In the genomic region with DNA sequence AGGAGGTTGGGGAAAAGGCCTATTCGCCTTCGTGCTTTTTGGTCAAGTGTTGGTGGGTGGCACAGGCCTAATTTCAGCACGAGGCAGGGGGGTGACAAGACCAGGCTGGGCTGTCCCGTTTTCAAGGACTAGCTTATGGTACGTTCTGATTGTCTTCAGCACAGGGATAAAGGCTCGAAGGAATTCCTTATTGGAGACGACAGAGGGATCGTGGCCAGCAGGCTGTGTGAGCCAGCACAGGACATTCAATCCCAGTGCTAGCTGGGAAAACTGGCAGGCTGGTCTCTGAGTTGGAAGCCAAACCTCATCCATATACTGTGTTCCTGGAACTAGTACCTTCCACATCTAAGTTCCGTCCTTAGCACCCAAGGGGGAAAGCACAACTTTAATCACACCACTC, we compare ENCODE assay signal across 8 mouse cellular contexts. TPM values are rescaled to one million over a fixed set of nuclear protein-coding genes. Genes with fewer than 3 reads are reported as not detected.
DNase-seq lines count a peak whose midpoint lies in the region; ATAC-seq lines count a peak whose summit lies in the region.

No protein-coding gene starts in this region.

- ATAC-seq in hindbrain, embryonic 12.5 days (ENCODE audit: low FRiP score): no peak
- no peak; the same call in 1 of the 2 replicates for ATAC-seq in midbrain, embryonic 11.5 days (ENCODE audit: low FRiP score)

- no peaks in the 10 kb centered on the region; the same call in 1 of the 2 replicates for H3K9me3 ChIP-seq in hindbrain, embryonic 12.5 days (replicated peaks)
- H3K9me3 ChIP-seq in midbrain, embryonic 11.5 days (ENCODE audit: control insufficient read depth, low read length): no peaks in the 10 kb centered on the region

- H3K4me3 ChIP-seq in hindbrain, embryonic 12.5 days: peak overlapping the region; percentile 88
- H3K4me3 ChIP-seq in midbrain, embryonic 11.5 days (ENCODE audit: low read depth, low read length): peak overlapping the region; percentile 90

- H3K4me2 ChIP-seq in hindbrain, embryonic 12.5 days (replicated peaks): peak overlapping the region; percentile 82
- peak overlapping the region; percentile 87 for H3K4me2 ChIP-seq in midbrain, embryonic 11.5 days

- peaks cover 20% of the 10 kb centered on the region for H3K4me1 ChIP-seq in hindbrain, embryonic 12.5 days
- peaks cover 12% of the 10 kb centered on the region for H3K4me1 ChIP-seq in midbrain, embryonic 11.5 days (ENCODE audit: control insufficient read depth, insufficient read depth, low read length)

- peaks cover 17% of the 10 kb centered on the region for H3K36me3 ChIP-seq in hindbrain, embryonic 12.5 days
- H3K36me3 ChIP-seq in midbrain, embryonic 11.5 days (ENCODE audit: control insufficient read depth, insufficient read depth, low read length): peaks cover 5% of the 10 kb centered on the region; the same call in 1 of the 2 replicates

- intact Hi-C loops in left cerebral cortex, postnatal 25 days (cut with DNase I): no loop called here

- WGBS in hindbrain, embryonic 12.5 days: 9% methylated on average over 9 of the region's 9 CpGs
- 9% methylated on average over 9 of the region's 9 CpGs for WGBS in midbrain, embryonic 11.5 days

- no peaks in the 10 kb centered on the region for H3K27me3 ChIP-seq in hindbrain, embryonic 12.5 days
- H3K27me3 ChIP-seq in midbrain, embryonic 11.5 days (ENCODE audit: control insufficient read depth, insufficient read depth, low read length): no peaks in the 10 kb centered on the region

- peak; percentile 48 for DNase-seq in cerebellum, adult 11 months
- no peak for DNase-seq in cerebellum, adult 9-11 months
- peak; percentile 38 for DNase-seq in urinary bladder, postnatal 14 days (ENCODE audit: low spot score)
- DNase-seq in urinary bladder, postnatal 10 days (ENCODE audit: low spot score): no peak
- no peak for DNase-seq in midbrain, embryonic 11.5 days (ENCODE audit: low spot score, missing footprints)
- no peak for DNase-seq in spleen, postnatal 36 days (ENCODE audit: low spot score in 2 of 2)
- no peak for DNase-seq in left cerebral cortex, postnatal 25 days (ENCODE audit: low spot score in 2 of 2)

- peak overlapping the region; percentile 93 for H3K9ac ChIP-seq in hindbrain, embryonic 12.5 days
- H3K9ac ChIP-seq in midbrain, embryonic 11.5 days (ENCODE audit: low read length): peak overlapping the region; percentile 93

- H3K27ac ChIP-seq in hindbrain, embryonic 12.5 days: peak overlapping the region; percentile 96
- H3K27ac ChIP-seq in midbrain, embryonic 11.5 days (ENCODE audit: low read depth, low read length): peak overlapping the region; percentile 89

RNA-seq across cellular contexts. Expression of gene Erp29, which starts 0.6 kb away (rescaled TPM):
- 139 and 145 TPM in 2 replicates for polyA plus RNA-seq in hindbrain, embryonic 12.5 days (2016; fragmentation: Nextera tagmentation; extraction: Ambion mirVana)
- 112 and 122 TPM in 2 replicates for polyA plus RNA-seq in midbrain, embryonic 11.5 days (2014; fragmentation: Nextera tagmentation; extraction: Ambion mirVana)
- total RNA-seq in left cerebral cortex, postnatal 25 days (2021): 100 to 1,000 TPM; 145 to 151 TPM

RNA-seq across cellular contexts. Expression of gene Tmem116, which starts 1.2 kb away (rescaled TPM):
- 1.4 and 1.8 TPM in 2 replicates for polyA plus RNA-seq in hindbrain, embryonic 12.5 days (2016; fragmentation: Nextera tagmentation; extraction: Ambion mirVana)
- 0.66 and 1.1 TPM in 2 replicates for polyA plus RNA-seq in midbrain, embryonic 11.5 days (2014; fragmentation: Nextera tagmentation; extraction: Ambion mirVana)
- total RNA-seq in left cerebral cortex, postnatal 25 days (2021): 1 to 10 TPM; 8.2 to 9.1 TPM

RNA-seq across cellular contexts. Expression of gene Adam1b, which starts 50.3 kb away (rescaled TPM):
- polyA plus RNA-seq in hindbrain, embryonic 12.5 days (2016; fragmentation: Nextera tagmentation; extraction: Ambion mirVana): not detected in 2 replicates
- polyA plus RNA-seq in midbrain, embryonic 11.5 days (2014; fragmentation: Nextera tagmentation; extraction: Ambion mirVana): 0.07 TPM in 1 of 2 replicates, not detected in the other
- under 1 TPM in 1 of 2 experiments, not detected in 1; 0.11 TPM for total RNA-seq in left cerebral cortex, postnatal 25 days (2021)

RNA-seq across cellular contexts. Expression of gene Naa25, which starts 55.2 kb away (rescaled TPM):
- 42.7 and 43.3 TPM in 2 replicates for polyA plus RNA-seq in hindbrain, embryonic 12.5 days (2016; fragmentation: Nextera tagmentation; extraction: Ambion mirVana)
- 46.9 and 51.7 TPM in 2 replicates for polyA plus RNA-seq in midbrain, embryonic 11.5 days (2014; fragmentation: Nextera tagmentation; extraction: Ambion mirVana)
- 10 to 100 TPM; 40.7 to 45.8 TPM for total RNA-seq in left cerebral cortex, postnatal 25 days (2021)

Comparison
In these comparisons a context has a peak if more than half of its experiments do, and no peak if none do; other contexts are left out.
1. DNase-seq: peak in cerebellum, adult 11 months (single experiment) and urinary bladder, postnatal 14 days (single experiment); none in cerebellum, adult 9-11 months (single experiment), urinary bladder, postnatal 10 days (single experiment), midbrain, embryonic 11.5 days (single experiment), spleen, postnatal 36 days (0 of 2) and left cerebral cortex, postnatal 25 days (0 of 2).